Mouse (Mus musculus): ENCODE data around the gene Dnm1.

Dnm1 gene

GRCm38 (mm10) chr2:32260635-32261034 is 92.5 kb downstream of the Dnm1 start:
- DNase-seq, result no peak

- peak; percentile 99 for DNase-seq
Observed at GRCm38 (mm10) chr2:32259657-32260417, 93.3 kb downstream of the Dnm1 start, which contains the start of gene Uck1. TSS of gene Uck1 (minus strand) at chr2:32260159.

GRCm38 (mm10) chr2:32258887-32259533 is 94.1 kb downstream of the Dnm1 start:
- no peak for DNase-seq

Measured in heart, adult 11 months (tissue).